Mouse (Mus musculus): Measurements from ENCODE around the gene Cdca4.

DNA sequence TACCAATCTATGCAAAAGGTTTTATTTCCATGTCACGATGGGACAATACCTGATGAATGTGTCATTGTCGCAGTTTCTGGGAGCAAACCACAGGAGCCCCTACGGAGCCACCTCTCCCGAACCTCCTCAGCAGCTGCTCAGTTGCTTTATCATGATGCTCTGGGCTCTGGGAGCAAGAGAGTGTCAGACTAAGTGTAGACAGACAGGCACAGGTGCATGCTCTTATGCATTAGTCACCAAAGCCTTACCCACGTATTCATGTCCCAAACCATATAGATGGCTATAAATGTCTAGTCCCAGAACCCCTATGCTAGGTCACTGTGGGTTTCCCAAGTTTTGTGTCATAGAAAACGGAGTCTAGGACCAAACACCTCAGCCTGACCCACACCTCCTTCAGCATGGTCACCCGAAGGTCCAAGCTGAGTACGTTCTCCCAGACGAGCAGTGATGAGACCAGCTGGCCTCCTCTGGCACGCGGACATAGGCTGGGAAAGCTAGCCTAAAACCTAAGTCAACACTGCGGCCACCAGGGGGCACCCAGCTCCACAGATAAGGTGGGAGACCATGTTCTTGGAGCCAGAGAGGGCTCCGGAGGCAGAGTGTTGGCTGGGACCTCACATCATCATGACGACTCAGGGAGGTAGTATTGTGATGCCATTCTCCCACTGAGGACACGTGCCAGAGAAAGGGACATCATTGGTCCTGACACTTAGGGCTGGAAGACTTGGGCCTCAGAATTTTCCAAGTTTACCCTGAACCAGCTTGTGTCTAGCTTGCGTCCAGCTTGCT lies 46.2 kb upstream of the Cdca4 start:
- TF ChIP-seq CTCF (IDR thresholded peaks at IDR 0.05; ENCODE audit: insufficient read depth, low read length) (peak; percentile 76), POLR2A (IDR thresholded peaks at IDR 0.05; ENCODE audit: borderline replicate concordance, extremely low read depth, low read depth, low read length) (no peak)
